In genomic region chr3:134190046-134190445, GRCm38 (mm10) we compare ENCODE assay signal across 8 mouse cellular contexts. TPM values are rescaled to one million over a fixed set of nuclear protein-coding genes. Genes with fewer than 3 reads are reported as not detected.
A peak's percentile ranks its signal among the peaks of the same experiment; 100 is the strongest.
DNase-seq lines count a peak whose midpoint lies in the region; ATAC-seq and TF ChIP-seq lines count a peak whose summit lies in the region.

No protein-coding gene starts in this region.

- H3K36me3 ChIP-seq in forebrain, embryonic 15.5 days, result no peaks in the 10 kb centered on the region
- H3K36me3 ChIP-seq in limb, embryonic 10.5 days, result no peaks in the 10 kb centered on the region

- H3K4me2 ChIP-seq in forebrain, embryonic 15.5 days (replicated peaks), result peak overlapping the region; percentile 48

- peak overlapping the region; percentile 33; the same call in 1 of the 2 replicates for H3K9ac ChIP-seq in forebrain, embryonic 15.5 days (replicated peaks)

- TF ChIP-seq CTCF in cerebellum, adult 2 months (IDR thresholded peaks at IDR 0.05; ENCODE audit: borderline replicate concordance, insufficient read depth, low read depth, low read length), result no peak
- TF ChIP-seq CTCF in olfactory bulb, adult 2 months (IDR thresholded peaks at IDR 0.05; ENCODE audit: insufficient read depth, low read depth, low read length), result no peak

- no peak overlapping the region for H3K4me3 ChIP-seq in cerebellum, adult 2 months (replicated peaks; ENCODE audit: insufficient read depth, low read depth, low read length)
- peak overlapping the region; percentile 28 for H3K4me3 ChIP-seq in forebrain, embryonic 15.5 days
- H3K4me3 ChIP-seq in limb, embryonic 10.5 days, result peak overlapping the region; percentile 36
- H3K4me3 ChIP-seq in olfactory bulb, adult 2 months (ENCODE audit: insufficient read depth, low read depth, low read length), result peak overlapping the region; percentile 36

- peak; percentile 87 for ATAC-seq in forebrain, embryonic 15.5 days (replicated peaks)

- DNase-seq in cerebellum, adult 2 months, result peak; percentile 2 to 15
- no peak for DNase-seq in cerebellum, postnatal 36 days
- peak; percentile 31 for DNase-seq in MN1 (ENCODE audit: low spot score)
- peak; percentile 74 for DNase-seq in limb, embryonic 10.5 days (ENCODE audit: low spot score)
- DNase-seq in c-Kit-positive CD71-positive TER-119-positive erythroid progenitor cells, embryonic 14.5 days (ENCODE audit: low spot score), result no peak
- DNase-seq in thymus, adult 18-20 months, result no peak

- no peak overlapping the region for H3K27ac ChIP-seq in cerebellum, adult 2 months (ENCODE audit: insufficient read depth, low read length)
- no peak overlapping the region for H3K27ac ChIP-seq in forebrain, embryonic 15.5 days (replicated peaks)
- H3K27ac ChIP-seq in limb, embryonic 10.5 days, result peak overlapping the region; percentile 68; the same call in 1 of the 2 replicates
- no peak overlapping the region for H3K27ac ChIP-seq in olfactory bulb, adult 2 months (ENCODE audit: insufficient read depth, low read depth, low read length)

- no peaks in the 10 kb centered on the region for H3K9me3 ChIP-seq in forebrain, embryonic 15.5 days
- no peaks in the 10 kb centered on the region for H3K9me3 ChIP-seq in limb, embryonic 10.5 days (replicated peaks)

- WGBS in cerebellum, adult 2 months, result 63% methylated on average over 11 of the region's 11 CpGs
- 18% methylated on average over 11 of the region's 11 CpGs for WGBS in forebrain, embryonic 15.5 days
- WGBS in limb, embryonic 10.5 days, result 24% methylated on average over 11 of the region's 11 CpGs
- WGBS in olfactory bulb, adult 2 months, result 24% methylated on average over 11 of the region's 11 CpGs

- no peaks in the 10 kb centered on the region for H3K27me3 ChIP-seq in cerebellum, adult 2 months (ENCODE audit: control insufficient read depth, insufficient read depth, low read length)
- no peaks in the 10 kb centered on the region for H3K27me3 ChIP-seq in forebrain, embryonic 15.5 days
- no peaks in the 10 kb centered on the region for H3K27me3 ChIP-seq in limb, embryonic 10.5 days (ENCODE audit: low read depth, poor library complexity, severe bottlenecking)

- no peaks in the 10 kb centered on the region for H3K4me1 ChIP-seq in cerebellum, adult 2 months (ENCODE audit: control insufficient read depth, insufficient read depth, low read length)
- peaks cover 14% of the 10 kb centered on the region for H3K4me1 ChIP-seq in forebrain, embryonic 15.5 days
- H3K4me1 ChIP-seq in limb, embryonic 10.5 days, result peaks cover 18% of the 10 kb centered on the region
- peaks cover 3% of the 10 kb centered on the region for H3K4me1 ChIP-seq in olfactory bulb, adult 2 months (ENCODE audit: control insufficient read depth, insufficient read depth, low read length)

- no peak for TF ChIP-seq POLR2A in cerebellum, adult 2 months (IDR thresholded peaks at IDR 0.05; ENCODE audit: borderline replicate concordance, insufficient read depth, low read length)
- no peak for TF ChIP-seq POLR2A in olfactory bulb, adult 2 months (IDR thresholded peaks at IDR 0.05; ENCODE audit: insufficient read depth, low read depth, low read length)

RNA-seq across cellular contexts. Expression of gene Cxxc4, which starts 46.2 kb away (rescaled TPM):
- 12.9 and 13.2 TPM in 2 replicates for polyA plus RNA-seq in cerebellum, adult 2 months (2012; rRNA removed)
- polyA plus RNA-seq in forebrain, embryonic 15.5 days (2015; fragmentation: Nextera tagmentation; extraction: Ambion mirVana), result 16.1 and 17.1 TPM in 2 replicates
- 3.6 and 5.4 TPM in 2 replicates for polyA plus RNA-seq in limb, embryonic 10.5 days (2016; fragmentation: Nextera tagmentation; extraction: Ambion mirVana)
- not detected in 2 replicates for polyA plus RNA-seq in olfactory bulb, adult 2 months (2012; ENCODE audit: insufficient read depth, insufficient read length, low replicate concordance, missing spikeins)

Comparison
In these comparisons a context has a peak if more than half of its experiments do, and no peak if none do; other contexts are left out.
1. DNase-seq: peak in cerebellum, adult 2 months (2 of 2), MN1 (single experiment) and limb, embryonic 10.5 days (single experiment); none in cerebellum, postnatal 36 days (0 of 2), c-Kit-positive CD71-positive TER-119-positive erythroid progenitor cells, embryonic 14.5 days (single experiment) and thymus, adult 18-20 months (0 of 2).